Mouse (Mus musculus): ENCODE data around the gene Rad51b. TPM values are rescaled to one million over a fixed set of nuclear protein-coding genes. Genes with fewer than 3 reads are reported as not detected.
A peak's percentile ranks its signal among the peaks of the same experiment; 100 is the strongest.

The Rad51b gene
- polyA plus RNA-seq, 1 experiment from 2014 or later = 8.0 TPM

GRCm38 (mm10) chr12:79715506-79716345 lies 418.6 kb downstream of the Rad51b start:
- peak overlapping the region; percentile 20; the same call in 1 of the 2 replicates for H3K4me2 ChIP-seq
- H3K27ac ChIP-seq (ENCODE audit: low read depth) = peak overlapping the region; percentile 86
- ATAC-seq (ENCODE audit: insufficient read depth) (peak; percentile 50; the same call in 1 of the 2 replicates), DNase-seq (peak; percentile 64)
- H3K9ac ChIP-seq = 0 out of 2 replicates have a peak overlapping the region, but pooled peaks have one; percentile 2
- TF ChIP-seq CTCF (IDR thresholded peaks at IDR 0.05; ENCODE audit: low read depth) = no peak
- WGBS = 41% methylated on average over 12 of the region's 12 CpGs
- H3K27me3 ChIP-seq (ENCODE audit: insufficient read depth, low read length) = no peaks in the 10 kb centered on the region
- no peak overlapping the region for H3K4me3 ChIP-seq (ENCODE audit: low read depth, low read length)
- no peaks in the 10 kb centered on the region for H3K36me3 ChIP-seq (ENCODE audit: insufficient read depth)
- no peaks in the 10 kb centered on the region for H3K9me3 ChIP-seq (ENCODE audit: low read depth, low read length)
- H3K4me1 ChIP-seq (ENCODE audit: insufficient read depth) = peaks cover 12% of the 10 kb centered on the region

- ATAC-seq (ENCODE audit: insufficient read depth) = peak; percentile 19; the same call in 1 of the 2 replicates
These were observed 422.2 kb downstream of the Rad51b start for GRCm38 (mm10) chr12:79719091-79719846.

GRCm38 (mm10) chr12:79719847-79720201 lies 422.7 kb downstream of the Rad51b start:
- WGBS = 46% methylated on average over 1 of the region's 1 CpGs
- Histone ChIP-seq H3K9ac (no peak overlapping the region), H3K4me3 (ENCODE audit: low read depth, low read length) (no peak overlapping the region), H3K9me3 (ENCODE audit: low read depth, low read length) (no peaks in the 10 kb centered on the region), H3K27me3 (ENCODE audit: insufficient read depth, low read length) (no peaks in the 10 kb centered on the region), H3K27ac (ENCODE audit: low read depth) (peak overlapping the region; percentile 69; the same call in 1 of the 2 replicates), H3K4me1 (ENCODE audit: insufficient read depth) (peaks cover 12% of the 10 kb centered on the region), H3K36me3 (ENCODE audit: insufficient read depth) (no peaks in the 10 kb centered on the region), H3K4me2 (no peak overlapping the region)
- DNase-seq (no peak), ATAC-seq (ENCODE audit: insufficient read depth) (no peak)
- no peak for TF ChIP-seq CTCF (IDR thresholded peaks at IDR 0.05; ENCODE audit: low read depth)

More at GRCm38 (mm10) chr12:79719091-79719846, 422.2 kb downstream of the Rad51b start:
- H3K4me3 ChIP-seq (ENCODE audit: low read depth, low read length) = no peak overlapping the region
- no peaks in the 10 kb centered on the region for H3K9me3 ChIP-seq (ENCODE audit: low read depth, low read length)
- H3K9ac ChIP-seq = peak overlapping the region; percentile 23; the same call in 1 of the 2 replicates
- no peak for DNase-seq
- H3K36me3 ChIP-seq (ENCODE audit: insufficient read depth) = no peaks in the 10 kb centered on the region
- WGBS = 39% methylated on average over 10 of the region's 10 CpGs
- peaks cover 12% of the 10 kb centered on the region for H3K4me1 ChIP-seq (ENCODE audit: insufficient read depth)
- H3K27ac ChIP-seq (ENCODE audit: low read depth) = peak overlapping the region; percentile 69; the same call in 1 of the 2 replicates
- no peaks in the 10 kb centered on the region for H3K27me3 ChIP-seq (ENCODE audit: insufficient read depth, low read length)
- TF ChIP-seq CTCF (IDR thresholded peaks at IDR 0.05; ENCODE audit: low read depth) = no peak
- no peak overlapping the region for H3K4me2 ChIP-seq

GRCm38 (mm10) chr12:79724875-79725274 lies 427.8 kb downstream of the Rad51b start:
- no peaks in the 10 kb centered on the region for H3K36me3 ChIP-seq (ENCODE audit: insufficient read depth)
- DNase-seq (no peak), ATAC-seq (ENCODE audit: insufficient read depth) (no peak)
- no peak overlapping the region for H3K4me3 ChIP-seq (ENCODE audit: low read depth, low read length)
- no peak overlapping the region for H3K4me2 ChIP-seq
- no peak overlapping the region for H3K9ac ChIP-seq
- H3K27me3 ChIP-seq (ENCODE audit: insufficient read depth, low read length) = no peaks in the 10 kb centered on the region
- no peak overlapping the region for H3K27ac ChIP-seq (ENCODE audit: low read depth)
- TF ChIP-seq CTCF (IDR thresholded peaks at IDR 0.05; ENCODE audit: low read depth) = no peak
- peaks cover 21% of the 10 kb centered on the region for H3K9me3 ChIP-seq (ENCODE audit: low read depth, low read length)
- 0 out of 2 replicates have a peak, but pooled peaks cover 2% of the 10 kb centered on the region for H3K4me1 ChIP-seq (ENCODE audit: insufficient read depth)

- no peak overlapping the region for H3K4me3 ChIP-seq (ENCODE audit: low read depth, low read length)
- H3K9me3 ChIP-seq (ENCODE audit: low read depth, low read length) = peaks cover 21% of the 10 kb centered on the region
- no peak for TF ChIP-seq CTCF (IDR thresholded peaks at IDR 0.05; ENCODE audit: low read depth)
- no peaks in the 10 kb centered on the region for H3K36me3 ChIP-seq (ENCODE audit: insufficient read depth)
- H3K9ac ChIP-seq = no peak overlapping the region
- ATAC-seq (ENCODE audit: insufficient read depth) (no peak), DNase-seq (no peak)
- H3K4me2 ChIP-seq = no peak overlapping the region
- H3K4me1 ChIP-seq (ENCODE audit: insufficient read depth) = peaks cover 5% of the 10 kb centered on the region; the same call in 1 of the 2 replicates
- H3K27me3 ChIP-seq (ENCODE audit: insufficient read depth, low read length) = no peaks in the 10 kb centered on the region
- no peak overlapping the region for H3K27ac ChIP-seq (ENCODE audit: low read depth)
These were observed 428.6 kb downstream of the Rad51b start for GRCm38 (mm10) chr12:79725711-79726110.

- Histone ChIP-seq H3K36me3 (ENCODE audit: insufficient read depth) (no peaks in the 10 kb centered on the region), H3K27ac (ENCODE audit: low read depth) (no peak overlapping the region), H3K9me3 (ENCODE audit: low read depth, low read length) (peaks cover 21% of the 10 kb centered on the region), H3K4me2 (no peak overlapping the region), H3K4me3 (ENCODE audit: low read depth, low read length) (no peak overlapping the region), H3K4me1 (ENCODE audit: insufficient read depth) (peaks cover 10% of the 10 kb centered on the region; the same call in 1 of the 2 replicates), H3K27me3 (ENCODE audit: insufficient read depth, low read length) (no peaks in the 10 kb centered on the region), H3K9ac (no peak overlapping the region)
- 70% methylated on average over 2 of the region's 2 CpGs for WGBS
- no peak for ATAC-seq (ENCODE audit: insufficient read depth)
- no peak for TF ChIP-seq CTCF (IDR thresholded peaks at IDR 0.05; ENCODE audit: low read depth)
- DNase-seq = no peak
These were observed 429.0 kb downstream of the Rad51b start for GRCm38 (mm10) chr12:79726116-79726515.

GRCm38 (mm10) chr12:79726959-79727358 lies 429.9 kb downstream of the Rad51b start:
- Histone ChIP-seq H3K9ac (no peak overlapping the region), H3K27ac (ENCODE audit: low read depth) (peak overlapping the region; percentile 48; the same call in 1 of the 2 replicates), H3K4me3 (ENCODE audit: low read depth, low read length) (no peak overlapping the region), H3K4me2 (no peak overlapping the region), H3K9me3 (ENCODE audit: low read depth, low read length) (peaks cover 21% of the 10 kb centered on the region), H3K36me3 (ENCODE audit: insufficient read depth) (no peaks in the 10 kb centered on the region), H3K4me1 (ENCODE audit: insufficient read depth) (peaks cover 10% of the 10 kb centered on the region; the same call in 1 of the 2 replicates), H3K27me3 (ENCODE audit: insufficient read depth, low read length) (no peaks in the 10 kb centered on the region)
- no peak for TF ChIP-seq CTCF (IDR thresholded peaks at IDR 0.05; ENCODE audit: low read depth)
- DNase-seq = peak; percentile 75
- no peak for ATAC-seq (ENCODE audit: insufficient read depth)

Measured in lung, embryonic 14.5 days (tissue).